Mouse (Mus musculus): ENCODE measurements around the gene Golga5.
"Not testable (repeated sequence)": the region's sequence is repeated elsewhere in the genome, so short reads cannot be mapped to it uniquely, and the experiment has no call there.

The Golga5 gene

GRCm38 (mm10) chr12:102445436-102445835 is 23.5 kb upstream of the Golga5 start:
- in situ Hi-C loops (cut with MboI) = no loop called here

DNA sequence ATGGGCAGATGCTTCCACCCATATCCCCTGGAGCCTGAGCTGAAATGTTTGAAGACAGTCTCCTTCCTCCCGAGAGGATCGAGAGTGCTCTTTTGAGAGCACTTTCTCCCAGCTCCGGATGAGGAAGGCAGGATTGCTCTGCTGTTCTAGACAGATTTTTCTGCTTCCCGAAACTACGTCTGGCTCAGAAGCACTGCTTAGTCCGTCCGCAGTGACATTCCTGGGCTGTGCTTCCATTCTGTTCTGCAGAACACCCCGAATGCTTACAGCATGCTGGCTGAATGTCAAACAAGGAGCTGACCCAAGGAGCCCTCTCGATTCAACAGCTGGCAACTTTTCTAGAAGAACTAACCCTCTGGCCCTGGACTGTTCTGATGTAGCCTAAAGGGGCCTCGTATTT is 18.5 kb upstream of the Golga5 start:
- in situ Hi-C loops (cut with MboI) = loop anchor here (5.0 to 10.0 kb wide), 2 partner anchors 53 to 476 kb away; partner anchors contain the start of gene Cpsf2

GRCm38 (mm10) chr12:102451126-102451851 is 17.6 kb upstream of the Golga5 start:
- in situ Hi-C loops (cut with MboI) = loop anchor here (5.0 to 10.0 kb wide), 2 partner anchors 54 to 476 kb away; partner anchors contain the start of gene Cpsf2

- in situ Hi-C loops (cut with MboI) = loop anchor here (5.0 to 10.0 kb wide), 2 partner anchors 56 to 479 kb away; partner anchors contain the start of gene Cpsf2
Observed at GRCm38 (mm10) chr12:102453581-102453980, 15.4 kb upstream of the Golga5 start.

GRCm38 (mm10) chr12:102456467-102457193 is 12.3 kb upstream of the Golga5 start:
- in situ Hi-C loops (cut with MboI) = loop anchor here (10.0 kb wide), 1 partner anchor 482 kb away; the partner anchor contains the start of gene Cpsf2

DNA sequence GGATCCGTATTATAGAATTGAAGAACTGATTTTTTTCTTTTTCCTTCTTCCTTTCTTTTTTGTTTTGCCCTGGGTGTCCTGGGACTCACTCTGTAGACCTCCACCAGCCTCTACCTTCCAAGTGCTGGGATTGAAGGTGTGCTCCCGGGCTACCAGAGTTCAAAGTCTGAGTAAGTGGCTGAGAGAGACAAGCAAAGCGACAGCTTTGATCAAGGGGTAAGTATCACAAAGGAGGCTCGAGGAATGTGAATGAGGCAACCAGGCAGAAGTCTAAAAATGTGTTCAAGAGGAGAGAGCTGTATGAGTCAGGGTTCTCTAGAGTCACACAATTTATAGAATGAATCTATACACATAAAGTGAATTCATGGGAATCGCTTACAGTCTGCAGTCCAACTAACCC is 8.9 kb upstream of the Golga5 start:
- in situ Hi-C loops (cut with MboI) = loop anchor here (10.0 kb wide), 1 partner anchor 465 kb away; no protein-coding TSS in a partner anchor

DNA sequence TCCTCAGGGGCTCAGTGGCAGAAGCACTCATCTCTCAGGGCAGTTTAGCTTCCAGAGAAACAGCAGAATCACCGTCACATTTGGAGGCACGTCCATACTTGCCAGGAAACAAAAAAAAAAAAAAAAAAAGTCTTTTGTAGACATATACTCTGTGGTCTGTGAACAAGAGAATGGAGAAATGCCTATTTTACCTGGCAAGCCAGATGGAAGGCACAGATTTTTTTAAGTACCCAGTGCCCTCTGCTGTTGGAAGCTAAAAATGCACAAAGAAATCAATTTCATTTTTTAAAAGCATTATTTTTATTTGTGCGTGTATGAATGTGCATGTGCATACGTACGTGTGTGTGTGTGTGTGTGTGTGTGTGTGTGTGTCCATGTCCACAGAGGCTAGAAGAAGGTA is 7.8 kb upstream of the Golga5 start:
- in situ Hi-C loops (cut with MboI) = loop anchor here (10.0 kb wide), 1 partner anchor 466 kb away; no protein-coding TSS in a partner anchor

GRCm38 (mm10) chr12:102464650-102465049 is 4.3 kb upstream of the Golga5 start:
- in situ Hi-C loops (cut with MboI) = loop anchor here (10.0 kb wide), 1 partner anchor 470 kb away; no protein-coding TSS in a partner anchor

GRCm38 (mm10) chr12:102468136-102468535 is 799 bp upstream of the Golga5 start:
- in situ Hi-C loops (cut with MboI) = loop anchor here (10.0 kb wide), 1 partner anchor 473 kb away; no protein-coding TSS in a partner anchor

- in situ Hi-C loops (cut with MboI) = no loop called here
Observed at GRCm38 (mm10) chr12:102474411-102474810, 5.5 kb downstream of the Golga5 start.

GRCm38 (mm10) chr12:102480481-102480880 is 11.5 kb downstream of the Golga5 start:
- in situ Hi-C loops (cut with MboI) = no loop called here

DNA sequence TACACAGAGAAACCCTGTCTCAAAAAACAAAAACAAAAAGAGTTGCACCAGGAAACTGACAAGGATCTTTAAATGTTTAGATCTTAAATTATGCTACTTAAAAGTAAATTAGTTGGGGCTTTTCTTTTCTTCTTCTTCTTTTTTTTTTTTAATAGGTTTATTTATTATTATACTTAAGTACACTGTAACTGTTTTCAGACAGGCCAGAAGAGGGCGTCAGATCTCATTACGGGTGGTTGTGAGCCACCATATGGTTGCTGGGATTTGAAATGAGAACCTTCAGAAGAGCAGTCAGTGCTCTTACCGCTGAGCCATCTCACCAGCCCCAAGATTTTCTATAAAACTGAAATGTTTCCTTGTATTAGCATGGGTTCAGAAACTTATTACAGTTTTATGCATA is 16.0 kb downstream of the Golga5 start:
- in situ Hi-C loops (cut with MboI) = no loop called here

GRCm38 (mm10) chr12:102491911-102492310 is 23.0 kb downstream of the Golga5 start:
- in situ Hi-C loops (cut with MboI) = no loop called here

- in situ Hi-C loops (cut with MboI) = not testable (repeated sequence)
Observed at GRCm38 (mm10) chr12:102495754-102496153, 26.8 kb downstream of the Golga5 start.

DNA sequence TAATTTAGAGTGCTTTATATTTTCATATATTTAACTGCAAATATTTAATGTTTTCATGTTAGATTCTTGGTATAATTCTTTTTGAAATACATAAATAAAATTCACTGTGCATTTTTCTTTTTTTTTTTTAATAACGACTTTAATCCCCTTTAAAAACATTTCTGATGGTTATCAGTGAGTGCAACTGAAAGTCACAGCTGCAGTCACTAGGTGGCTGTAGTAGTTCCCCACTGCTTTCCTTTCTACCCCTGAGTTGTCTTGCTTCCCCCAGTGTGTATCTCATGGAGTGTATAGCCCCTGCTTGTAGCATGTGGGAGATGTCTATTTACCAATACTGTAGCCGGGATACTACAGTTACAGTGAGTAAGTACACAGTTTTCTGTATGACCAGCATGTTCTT is 29.0 kb downstream of the Golga5 start:
- in situ Hi-C loops (cut with MboI) = no loop called here

- in situ Hi-C loops (cut with MboI) = no loop called here
Observed at GRCm38 (mm10) chr12:102498726-102499125, 29.8 kb downstream of the Golga5 start.

GRCm38 (mm10) chr12:102499210-102499609 is 30.3 kb downstream of the Golga5 start:
- in situ Hi-C loops (cut with MboI) = no loop called here

GRCm38 (mm10) chr12:102499723-102500122 is 30.8 kb downstream of the Golga5 start:
- in situ Hi-C loops (cut with MboI) = no loop called here

DNA sequence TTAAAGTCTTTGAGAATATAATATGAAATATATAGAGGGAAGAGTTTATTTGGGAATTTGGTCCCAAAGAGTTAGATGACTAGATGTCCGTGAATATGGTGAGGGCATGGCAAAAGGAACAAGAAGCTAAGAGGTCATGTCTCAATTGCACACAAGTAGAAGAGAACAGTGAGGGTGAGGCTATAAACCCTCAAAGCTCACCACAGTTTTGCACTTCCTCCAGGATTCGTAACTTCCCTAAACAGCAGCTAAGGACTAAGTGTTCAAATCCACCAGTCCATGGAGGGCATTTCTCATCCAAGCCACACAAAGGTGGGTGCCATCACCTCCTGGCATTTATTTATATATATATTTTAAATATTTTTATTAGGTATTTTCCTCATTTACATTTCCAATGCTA is 32.1 kb downstream of the Golga5 start:
- in situ Hi-C loops (cut with MboI) = no loop called here

- in situ Hi-C loops (cut with MboI) = no loop called here
Observed at GRCm38 (mm10) chr12:102501848-102502595, 33.1 kb downstream of the Golga5 start.

GRCm38 (mm10) chr12:102505131-102505713 is 36.3 kb downstream of the Golga5 start:
- in situ Hi-C loops (cut with MboI) = no loop called here

- in situ Hi-C loops (cut with MboI) = no loop called here
Observed at GRCm38 (mm10) chr12:102505949-102506348, 37.0 kb downstream of the Golga5 start.

Measured in mature B cell (primary cell).